Mouse (Mus musculus): Measurements from ENCODE around the gene Lrrc2. TPM values are rescaled to one million over a fixed set of nuclear protein-coding genes. Genes with fewer than 3 reads are reported as not detected.

The Lrrc2 gene
- polyA plus RNA-seq, 1 experiment from 2014 or later, result 0.59 TPM

- Histone ChIP-seq H3K36me3 (no peaks in the 10 kb centered on the region), H3K4me2 (replicated peaks) (no peak overlapping the region), H3K4me1 (no peaks in the 10 kb centered on the region), H3K9ac (no peak overlapping the region), H3K9me3 (replicated peaks) (no peaks in the 10 kb centered on the region), H3K4me3 (replicated peaks) (no peak overlapping the region), H3K27ac (replicated peaks) (no peak overlapping the region), H3K27me3 (no peaks in the 10 kb centered on the region)
- no peak for ATAC-seq (ENCODE audit: insufficient number of reproducible peaks, low FRiP score, low TSS enrichment, low read depth)
- WGBS, result 86% methylated on average over 2 of the region's 2 CpGs
Measured at GRCm38 (mm10) chr9:110989543-110989942, 38.2 kb downstream of the Lrrc2 start.

- no peak within 1 kb of the TSS for H3K9ac ChIP-seq
- H3K36me3 ChIP-seq, result no peaks in the 10 kb centered on the region
- H3K4me3 ChIP-seq (replicated peaks), result no peak within 1 kb of the TSS
- H3K4me1 ChIP-seq, result no peaks in the 10 kb centered on the region
- H3K27ac ChIP-seq (replicated peaks), result no peak within 1 kb of the TSS
- 61% methylated on average over 6 of the region's 6 CpGs for WGBS
- H3K4me2 ChIP-seq (replicated peaks), result no peak within 1 kb of the TSS
- ATAC-seq (ENCODE audit: insufficient number of reproducible peaks, low FRiP score, low TSS enrichment, low read depth), result no peak
- H3K27me3 ChIP-seq, result no peaks in the 10 kb centered on the region
- no peaks in the 10 kb centered on the region for H3K9me3 ChIP-seq (replicated peaks)
Measured at GRCm38 (mm10) chr9:110990204-110990603, 38.9 kb downstream of the Lrrc2 start, which contains the start of gene Rtp3. Gene Rtp3 (minus strand): TSS chr9:110990583.

GRCm38 (mm10) chr9:110993281-110993709, 42.0 kb downstream of the Lrrc2 start:
- Histone ChIP-seq H3K4me3 (replicated peaks) (no peak overlapping the region), H3K27ac (replicated peaks) (no peak overlapping the region), H3K9me3 (replicated peaks) (no peaks in the 10 kb centered on the region), H3K27me3 (no peaks in the 10 kb centered on the region), H3K36me3 (no peaks in the 10 kb centered on the region), H3K4me1 (no peaks in the 10 kb centered on the region), H3K9ac (no peak overlapping the region), H3K4me2 (replicated peaks) (no peak overlapping the region)
- 36% methylated on average over 3 of the region's 3 CpGs for WGBS
- no peak for ATAC-seq (ENCODE audit: insufficient number of reproducible peaks, low FRiP score, low TSS enrichment, low read depth)

- no peak overlapping the region for H3K9ac ChIP-seq
- no peaks in the 10 kb centered on the region for H3K27me3 ChIP-seq
- H3K36me3 ChIP-seq, result no peaks in the 10 kb centered on the region
- peak; percentile 78 for ATAC-seq (ENCODE audit: insufficient number of reproducible peaks, low FRiP score, low TSS enrichment, low read depth)
- 8% methylated on average over 13 of the region's 13 CpGs for WGBS
- H3K4me2 ChIP-seq (replicated peaks), result peak overlapping the region; percentile 52
- peak overlapping the region; percentile 45 for H3K4me3 ChIP-seq (replicated peaks)
- no peaks in the 10 kb centered on the region for H3K4me1 ChIP-seq
- H3K9me3 ChIP-seq (replicated peaks), result no peaks in the 10 kb centered on the region
- H3K27ac ChIP-seq (replicated peaks), result no peak overlapping the region
Measured at GRCm38 (mm10) chr9:110994716-110995172, 43.4 kb downstream of the Lrrc2 start.

- H3K4me3 ChIP-seq (replicated peaks), result no peak overlapping the region
- H3K9me3 ChIP-seq (replicated peaks), result no peaks in the 10 kb centered on the region
- no peaks in the 10 kb centered on the region for H3K27me3 ChIP-seq
- H3K9ac ChIP-seq, result no peak overlapping the region
- WGBS, result 6% methylated on average over 5 of the region's 5 CpGs
- ATAC-seq (ENCODE audit: insufficient number of reproducible peaks, low FRiP score, low TSS enrichment, low read depth), result no peak
- H3K4me1 ChIP-seq, result no peaks in the 10 kb centered on the region
- H3K27ac ChIP-seq (replicated peaks), result no peak overlapping the region
- no peak overlapping the region for H3K4me2 ChIP-seq (replicated peaks)
- no peaks in the 10 kb centered on the region for H3K36me3 ChIP-seq
Measured at GRCm38 (mm10) chr9:110997245-110997644, 45.9 kb downstream of the Lrrc2 start.

- Histone ChIP-seq H3K4me1 (no peaks in the 10 kb centered on the region), H3K27ac (replicated peaks) (no peak overlapping the region), H3K27me3 (no peaks in the 10 kb centered on the region), H3K9ac (no peak overlapping the region), H3K4me2 (replicated peaks) (no peak overlapping the region), H3K36me3 (no peaks in the 10 kb centered on the region), H3K4me3 (replicated peaks) (no peak overlapping the region), H3K9me3 (replicated peaks) (no peaks in the 10 kb centered on the region)
- ATAC-seq (ENCODE audit: insufficient number of reproducible peaks, low FRiP score, low TSS enrichment, low read depth), result no peak
- WGBS, result 86% methylated on average over 2 of the region's 2 CpGs
Measured at GRCm38 (mm10) chr9:110999056-110999455, 47.7 kb downstream of the Lrrc2 start.

- no peaks in the 10 kb centered on the region for H3K36me3 ChIP-seq
- H3K4me2 ChIP-seq (replicated peaks), result no peak overlapping the region
- 67% methylated on average over 10 of the region's 10 CpGs for WGBS
- no peak overlapping the region for H3K4me3 ChIP-seq (replicated peaks)
- no peak overlapping the region for H3K9ac ChIP-seq
- H3K27ac ChIP-seq (replicated peaks), result no peak overlapping the region
- H3K9me3 ChIP-seq (replicated peaks), result no peaks in the 10 kb centered on the region
- no peak for ATAC-seq (ENCODE audit: insufficient number of reproducible peaks, low FRiP score, low TSS enrichment, low read depth)
- H3K4me1 ChIP-seq, result no peaks in the 10 kb centered on the region
- no peaks in the 10 kb centered on the region for H3K27me3 ChIP-seq
Measured at GRCm38 (mm10) chr9:110999856-111000255, 48.5 kb downstream of the Lrrc2 start.

GRCm38 (mm10) chr9:111001621-111002020, 50.3 kb downstream of the Lrrc2 start:
- Histone ChIP-seq H3K4me2 (replicated peaks) (no peak overlapping the region), H3K27ac (replicated peaks) (no peak overlapping the region), H3K4me1 (no peaks in the 10 kb centered on the region), H3K9ac (no peak overlapping the region), H3K9me3 (replicated peaks) (no peaks in the 10 kb centered on the region), H3K4me3 (replicated peaks) (no peak overlapping the region), H3K36me3 (no peaks in the 10 kb centered on the region), H3K27me3 (no peaks in the 10 kb centered on the region)
- ATAC-seq (ENCODE audit: insufficient number of reproducible peaks, low FRiP score, low TSS enrichment, low read depth), result no peak
- 80% methylated on average over 12 of the region's 12 CpGs for WGBS

GRCm38 (mm10) chr9:111003279-111003678, 51.9 kb downstream of the Lrrc2 start:
- Histone ChIP-seq H3K4me1 (no peaks in the 10 kb centered on the region), H3K27me3 (no peaks in the 10 kb centered on the region), H3K9me3 (replicated peaks) (no peaks in the 10 kb centered on the region), H3K4me3 (replicated peaks) (no peak overlapping the region), H3K27ac (replicated peaks) (no peak overlapping the region), H3K9ac (no peak overlapping the region), H3K4me2 (replicated peaks) (no peak overlapping the region), H3K36me3 (no peaks in the 10 kb centered on the region)
- 72% methylated on average over 9 of the region's 9 CpGs for WGBS
- ATAC-seq (ENCODE audit: insufficient number of reproducible peaks, low FRiP score, low TSS enrichment, low read depth), result no peak

- no peaks in the 10 kb centered on the region for H3K4me1 ChIP-seq
- no peak for ATAC-seq (ENCODE audit: insufficient number of reproducible peaks, low FRiP score, low TSS enrichment, low read depth)
- H3K27me3 ChIP-seq, result no peaks in the 10 kb centered on the region
- no peak overlapping the region for H3K27ac ChIP-seq (replicated peaks)
- no peaks in the 10 kb centered on the region for H3K9me3 ChIP-seq (replicated peaks)
- WGBS, result 94% methylated on average over 2 of the region's 2 CpGs
- H3K9ac ChIP-seq, result no peak overlapping the region
- no peak overlapping the region for H3K4me2 ChIP-seq (replicated peaks)
- H3K36me3 ChIP-seq, result no peaks in the 10 kb centered on the region
- no peak overlapping the region for H3K4me3 ChIP-seq (replicated peaks)
Measured at GRCm38 (mm10) chr9:111006544-111006943, 55.2 kb downstream of the Lrrc2 start.

- Histone ChIP-seq H3K27ac (replicated peaks) (no peak overlapping the region), H3K4me2 (replicated peaks) (no peak overlapping the region), H3K4me3 (replicated peaks) (no peak overlapping the region), H3K9ac (no peak overlapping the region), H3K9me3 (replicated peaks) (no peaks in the 10 kb centered on the region), H3K4me1 (no peaks in the 10 kb centered on the region), H3K36me3 (no peaks in the 10 kb centered on the region), H3K27me3 (no peaks in the 10 kb centered on the region)
- ATAC-seq (ENCODE audit: insufficient number of reproducible peaks, low FRiP score, low TSS enrichment, low read depth), result no peak
- 64% methylated on average over 3 of the region's 3 CpGs for WGBS
Measured at GRCm38 (mm10) chr9:111009763-111010162, 58.4 kb downstream of the Lrrc2 start.

GRCm38 (mm10) chr9:111011550-111011949, 60.2 kb downstream of the Lrrc2 start:
- H3K4me2 ChIP-seq (replicated peaks), result no peak overlapping the region
- no peak overlapping the region for H3K9ac ChIP-seq
- H3K4me3 ChIP-seq (replicated peaks), result no peak overlapping the region
- no peaks in the 10 kb centered on the region for H3K27me3 ChIP-seq
- no peaks in the 10 kb centered on the region for H3K9me3 ChIP-seq (replicated peaks)
- ATAC-seq (ENCODE audit: insufficient number of reproducible peaks, low FRiP score, low TSS enrichment, low read depth), result 0 out of 2 replicates have a peak, but pooled peaks have one; percentile 15
- no peak overlapping the region for H3K27ac ChIP-seq (replicated peaks)
- WGBS, result 80% methylated on average over 9 of the region's 9 CpGs
- no peaks in the 10 kb centered on the region for H3K36me3 ChIP-seq
- no peaks in the 10 kb centered on the region for H3K4me1 ChIP-seq
